Mouse (Mus musculus): ENCODE results near the gene Nap1l1. TPM values are rescaled to one million over a fixed set of nuclear protein-coding genes. Genes with fewer than 3 reads are reported as not detected.

The Nap1l1 gene
- polyA plus RNA-seq, 1 experiment from 2014 or later: 407 TPM

DNA sequence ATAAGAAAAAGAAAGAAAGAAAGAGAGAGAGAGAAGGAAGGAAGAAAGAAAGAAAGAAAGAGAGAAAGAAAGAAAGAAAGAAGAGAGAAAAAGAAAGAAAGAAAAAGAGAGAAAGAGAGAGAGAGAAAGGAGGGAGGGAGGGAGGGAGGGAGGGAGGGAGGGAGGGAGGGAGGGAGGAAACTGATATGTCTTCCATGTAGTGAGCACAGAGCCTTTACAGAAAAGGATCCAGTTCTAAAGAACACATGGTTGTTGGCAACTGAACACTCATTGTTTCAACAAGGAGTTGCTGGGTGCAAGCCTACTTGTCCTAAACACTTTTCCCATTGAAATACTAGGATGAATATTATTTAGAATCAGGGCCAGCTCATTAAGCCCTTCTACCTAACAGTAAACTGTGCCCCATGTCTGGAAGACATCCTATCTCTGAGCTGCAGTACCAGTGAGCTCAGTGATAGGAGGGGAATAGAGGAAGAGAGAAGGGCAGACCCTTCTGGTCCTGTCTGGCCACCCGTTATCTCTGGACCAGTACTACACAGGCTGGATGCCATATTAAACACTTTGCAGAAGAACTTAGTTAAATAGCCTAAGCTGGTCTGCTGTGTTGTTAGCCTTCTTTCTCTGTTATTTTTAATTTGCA is 21.2 kb upstream of the Nap1l1 start:
- 87% methylated on average over 1 of the region's 1 CpGs for WGBS
- H3K9me3 ChIP-seq (ENCODE audit: control insufficient read depth, low read length): no peaks in the 10 kb centered on the region
- DNase-seq (ENCODE audit: low spot score) (no peak), ATAC-seq (ENCODE audit: low FRiP score) (no peak)
- H3K4me1 ChIP-seq (replicated peaks; ENCODE audit: control insufficient read depth, insufficient read depth, low read length): no peaks in the 10 kb centered on the region
- H3K4me3 ChIP-seq (ENCODE audit: low read depth, low read length): no peak overlapping the region
- H3K36me3 ChIP-seq (ENCODE audit: control insufficient read depth, insufficient read depth, low read length): no peaks in the 10 kb centered on the region
- no peak overlapping the region for H3K4me2 ChIP-seq (replicated peaks; ENCODE audit: low read depth, low read length)
- no peak overlapping the region for H3K9ac ChIP-seq (ENCODE audit: low read depth, low read length)
- H3K27me3 ChIP-seq (ENCODE audit: control insufficient read depth, insufficient read depth, low read length): no peaks in the 10 kb centered on the region
- no peak overlapping the region for H3K27ac ChIP-seq (ENCODE audit: low read depth, low read length)

DNA sequence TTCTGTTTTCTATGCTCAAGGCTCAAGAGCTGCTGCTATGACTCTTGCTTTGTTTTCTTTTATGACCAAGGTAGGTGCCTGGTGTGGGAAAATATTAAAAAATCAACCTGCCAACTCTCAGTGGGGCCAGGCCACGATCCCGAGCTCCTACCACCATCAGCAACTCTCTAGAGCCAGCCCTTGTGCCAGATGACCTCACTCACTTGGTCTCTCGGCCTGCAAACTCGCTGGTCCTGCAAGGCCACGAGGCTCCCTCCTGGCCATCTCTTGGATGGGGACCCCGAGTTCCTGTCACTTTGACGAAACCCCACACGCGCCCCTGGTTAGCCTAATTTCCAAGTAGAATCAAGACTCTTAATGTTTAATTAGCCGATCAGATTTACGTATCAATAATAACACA is 20.6 kb upstream of the Nap1l1 start:
- H3K27ac ChIP-seq (ENCODE audit: low read depth, low read length): no peak overlapping the region
- H3K4me2 ChIP-seq (replicated peaks; ENCODE audit: low read depth, low read length): no peak overlapping the region
- H3K36me3 ChIP-seq (ENCODE audit: control insufficient read depth, insufficient read depth, low read length): no peaks in the 10 kb centered on the region
- no peaks in the 10 kb centered on the region for H3K4me1 ChIP-seq (replicated peaks; ENCODE audit: control insufficient read depth, insufficient read depth, low read length)
- 91% methylated on average over 11 of the region's 11 CpGs for WGBS
- DNase-seq (ENCODE audit: low spot score) (no peak), ATAC-seq (ENCODE audit: low FRiP score) (no peak)
- H3K27me3 ChIP-seq (ENCODE audit: control insufficient read depth, insufficient read depth, low read length): no peaks in the 10 kb centered on the region
- H3K9ac ChIP-seq (ENCODE audit: low read depth, low read length): no peak overlapping the region
- no peaks in the 10 kb centered on the region for H3K9me3 ChIP-seq (ENCODE audit: control insufficient read depth, low read length)
- no peak overlapping the region for H3K4me3 ChIP-seq (ENCODE audit: low read depth, low read length)

DNA sequence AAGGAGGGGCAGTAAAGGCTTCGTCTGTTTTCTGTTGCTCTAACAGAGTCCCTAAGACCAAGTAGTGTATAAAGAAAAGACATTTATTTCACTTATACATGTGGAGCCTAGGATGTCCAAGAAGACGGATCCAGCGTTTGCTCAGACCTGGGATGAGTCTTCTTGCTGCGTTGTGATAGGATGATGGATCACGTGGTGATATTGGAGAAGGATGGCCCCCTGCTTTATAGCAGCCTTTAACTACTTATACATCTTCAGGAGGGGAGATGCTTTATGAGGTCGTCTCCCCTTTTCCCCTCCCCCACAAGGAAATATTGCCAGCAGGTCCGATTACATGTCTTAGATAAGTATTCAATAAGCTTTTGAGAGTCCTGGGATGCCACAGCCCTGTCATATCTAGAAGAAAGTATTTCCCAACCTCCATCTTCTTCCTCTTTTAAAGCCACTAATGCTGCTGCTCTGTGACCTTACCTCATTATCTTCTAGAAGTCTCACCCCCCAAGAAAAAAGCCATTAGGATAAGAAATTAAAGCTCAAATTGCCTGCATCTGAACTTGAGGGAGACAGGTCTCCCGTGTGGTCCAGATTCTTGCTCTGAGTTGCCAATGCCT is 18.2 kb upstream of the Nap1l1 start:
- 84% methylated on average over 8 of the region's 8 CpGs for WGBS
- Histone ChIP-seq H3K36me3 (ENCODE audit: control insufficient read depth, insufficient read depth, low read length) (no peaks in the 10 kb centered on the region), H3K4me3 (ENCODE audit: low read depth, low read length) (no peak overlapping the region), H3K4me2 (replicated peaks; ENCODE audit: low read depth, low read length) (no peak overlapping the region), H3K4me1 (replicated peaks; ENCODE audit: control insufficient read depth, insufficient read depth, low read length) (no peaks in the 10 kb centered on the region), H3K9me3 (ENCODE audit: control insufficient read depth, low read length) (no peaks in the 10 kb centered on the region), H3K27ac (ENCODE audit: low read depth, low read length) (no peak overlapping the region), H3K9ac (ENCODE audit: low read depth, low read length) (no peak overlapping the region), H3K27me3 (ENCODE audit: control insufficient read depth, insufficient read depth, low read length) (no peaks in the 10 kb centered on the region)
- ATAC-seq (ENCODE audit: low FRiP score) (no peak), DNase-seq (ENCODE audit: low spot score) (no peak)

DNA sequence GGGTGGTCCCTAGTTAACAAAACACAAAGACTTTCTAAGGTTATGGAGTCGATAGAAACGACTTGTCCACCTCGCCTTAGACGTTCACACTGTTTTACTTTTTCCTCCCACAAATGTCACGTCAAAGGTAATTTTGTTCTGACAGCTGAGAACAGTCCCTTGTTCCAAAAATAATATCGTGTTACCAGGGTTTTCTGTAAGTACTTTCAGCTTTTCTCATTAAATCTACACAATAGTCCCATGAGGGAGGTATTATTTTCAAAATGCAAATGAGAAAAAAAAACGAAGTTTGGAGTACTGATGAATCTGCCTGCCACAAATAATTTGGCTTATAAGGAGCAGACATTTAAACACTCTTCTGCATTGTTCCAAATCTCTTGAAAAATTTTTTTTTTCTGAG is 14.9 kb upstream of the Nap1l1 start:
- ATAC-seq (ENCODE audit: low FRiP score) (no peak), DNase-seq (ENCODE audit: low spot score) (no peak)

DNA sequence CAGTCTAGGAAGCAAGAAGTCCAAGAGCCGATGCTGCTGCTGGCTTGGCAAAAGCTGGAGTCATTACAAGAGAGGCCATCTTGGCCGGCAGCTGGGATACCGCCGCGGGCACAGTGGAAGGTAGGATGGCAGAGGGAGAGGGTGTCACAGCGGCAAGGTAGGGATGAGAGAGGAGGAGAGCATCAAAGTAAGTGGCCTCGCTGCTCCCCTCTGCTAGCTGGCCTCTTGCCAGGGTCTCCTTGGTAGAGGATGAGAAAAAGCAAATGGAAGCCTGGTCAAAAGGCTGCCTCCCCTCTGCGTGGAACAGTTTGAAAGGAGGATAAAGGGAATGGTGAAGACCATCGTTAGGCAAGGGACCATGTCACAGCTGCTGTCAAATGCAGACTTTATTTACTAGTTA is 14.0 kb upstream of the Nap1l1 start:
- Histone ChIP-seq H3K27me3 (ENCODE audit: control insufficient read depth, insufficient read depth, low read length) (no peaks in the 10 kb centered on the region), H3K4me1 (replicated peaks; ENCODE audit: control insufficient read depth, insufficient read depth, low read length) (no peaks in the 10 kb centered on the region), H3K36me3 (ENCODE audit: control insufficient read depth, insufficient read depth, low read length) (no peaks in the 10 kb centered on the region), H3K4me2 (replicated peaks; ENCODE audit: low read depth, low read length) (no peak overlapping the region), H3K9ac (ENCODE audit: low read depth, low read length) (no peak overlapping the region), H3K4me3 (ENCODE audit: low read depth, low read length) (no peak overlapping the region), H3K27ac (ENCODE audit: low read depth, low read length) (no peak overlapping the region), H3K9me3 (ENCODE audit: control insufficient read depth, low read length) (no peaks in the 10 kb centered on the region)
- ATAC-seq (ENCODE audit: low FRiP score) (no peak), DNase-seq (ENCODE audit: low spot score) (no peak)
- 85% methylated on average over 9 of the region's 9 CpGs for WGBS

More for the DNA sequence above, 14.9 kb upstream of the Nap1l1 start:
- Histone ChIP-seq H3K36me3 (ENCODE audit: control insufficient read depth, insufficient read depth, low read length) (no peaks in the 10 kb centered on the region), H3K4me3 (ENCODE audit: low read depth, low read length) (no peak overlapping the region), H3K27me3 (ENCODE audit: control insufficient read depth, insufficient read depth, low read length) (no peaks in the 10 kb centered on the region), H3K4me1 (replicated peaks; ENCODE audit: control insufficient read depth, insufficient read depth, low read length) (no peaks in the 10 kb centered on the region), H3K4me2 (replicated peaks; ENCODE audit: low read depth, low read length) (no peak overlapping the region), H3K9me3 (ENCODE audit: control insufficient read depth, low read length) (no peaks in the 10 kb centered on the region), H3K9ac (ENCODE audit: low read depth, low read length) (no peak overlapping the region), H3K27ac (ENCODE audit: low read depth, low read length) (no peak overlapping the region)
- WGBS: 72% methylated on average over 7 of the region's 7 CpGs

DNA sequence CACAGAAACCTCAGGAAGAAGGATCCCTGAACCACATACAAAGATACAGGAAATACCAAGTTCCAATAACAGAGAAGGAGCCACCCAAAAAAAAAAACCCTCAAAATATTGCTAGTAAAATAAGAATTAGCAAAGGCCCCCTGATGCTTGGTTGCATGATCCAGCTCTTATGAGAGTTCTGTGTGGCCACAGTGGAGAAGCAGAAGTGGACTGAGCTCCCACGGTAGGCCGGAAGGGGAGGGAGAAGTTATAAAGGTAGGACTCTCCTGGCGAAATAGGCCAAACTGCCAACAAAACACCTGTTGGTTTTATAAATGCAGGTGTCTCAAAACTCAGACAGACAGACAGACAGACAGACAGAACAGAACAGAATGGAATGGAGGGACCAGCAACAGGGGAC is 13.1 kb upstream of the Nap1l1 start:
- Histone ChIP-seq H3K9me3 (ENCODE audit: control insufficient read depth, low read length) (no peaks in the 10 kb centered on the region; the same call in 1 of the 2 replicates), H3K4me1 (replicated peaks; ENCODE audit: control insufficient read depth, insufficient read depth, low read length) (no peaks in the 10 kb centered on the region), H3K9ac (ENCODE audit: low read depth, low read length) (no peak overlapping the region), H3K27ac (ENCODE audit: low read depth, low read length) (no peak overlapping the region), H3K27me3 (ENCODE audit: control insufficient read depth, insufficient read depth, low read length) (no peaks in the 10 kb centered on the region), H3K4me2 (replicated peaks; ENCODE audit: low read depth, low read length) (no peak overlapping the region), H3K4me3 (ENCODE audit: low read depth, low read length) (no peak overlapping the region), H3K36me3 (ENCODE audit: control insufficient read depth, insufficient read depth, low read length) (no peaks in the 10 kb centered on the region)
- DNase-seq (ENCODE audit: low spot score) (no peak), ATAC-seq (ENCODE audit: low FRiP score) (no peak)
- 79% methylated on average over 3 of the region's 3 CpGs for WGBS

DNA sequence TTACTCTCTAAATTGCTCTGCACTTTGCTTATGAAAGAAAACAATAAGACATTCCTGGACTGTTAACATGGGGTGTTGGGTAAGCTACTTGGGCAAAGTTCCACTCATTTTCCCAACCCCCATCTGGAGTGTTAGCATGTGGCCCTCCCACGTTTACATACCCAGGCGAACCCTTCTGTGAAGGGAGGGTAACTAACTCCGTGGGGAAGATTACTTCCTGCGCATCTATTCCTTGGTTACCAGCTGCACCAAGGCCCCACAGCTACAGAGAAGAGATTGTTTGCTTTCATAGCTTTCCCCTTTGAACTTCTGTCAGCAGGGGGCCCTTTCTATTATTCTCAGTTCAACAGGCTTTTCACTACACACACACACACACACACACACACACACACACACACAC is 12.6 kb upstream of the Nap1l1 start:
- ATAC-seq (ENCODE audit: low FRiP score): peak; percentile 79
- H3K9me3 ChIP-seq (ENCODE audit: control insufficient read depth, low read length): no peaks in the 10 kb centered on the region; the same call in 1 of the 2 replicates
- no peak overlapping the region for H3K4me3 ChIP-seq (ENCODE audit: low read depth, low read length)
- H3K36me3 ChIP-seq (ENCODE audit: control insufficient read depth, insufficient read depth, low read length): no peaks in the 10 kb centered on the region
- H3K9ac ChIP-seq (ENCODE audit: low read depth, low read length): no peak overlapping the region
- no peak overlapping the region for H3K27ac ChIP-seq (ENCODE audit: low read depth, low read length)
- no peaks in the 10 kb centered on the region for H3K4me1 ChIP-seq (replicated peaks; ENCODE audit: control insufficient read depth, insufficient read depth, low read length)
- 6% methylated on average over 4 of the region's 4 CpGs for WGBS
- H3K27me3 ChIP-seq (ENCODE audit: control insufficient read depth, insufficient read depth, low read length): no peaks in the 10 kb centered on the region
- no peak overlapping the region for H3K4me2 ChIP-seq (replicated peaks; ENCODE audit: low read depth, low read length)
- DNase-seq (ENCODE audit: low spot score): peak; percentile 60

DNA sequence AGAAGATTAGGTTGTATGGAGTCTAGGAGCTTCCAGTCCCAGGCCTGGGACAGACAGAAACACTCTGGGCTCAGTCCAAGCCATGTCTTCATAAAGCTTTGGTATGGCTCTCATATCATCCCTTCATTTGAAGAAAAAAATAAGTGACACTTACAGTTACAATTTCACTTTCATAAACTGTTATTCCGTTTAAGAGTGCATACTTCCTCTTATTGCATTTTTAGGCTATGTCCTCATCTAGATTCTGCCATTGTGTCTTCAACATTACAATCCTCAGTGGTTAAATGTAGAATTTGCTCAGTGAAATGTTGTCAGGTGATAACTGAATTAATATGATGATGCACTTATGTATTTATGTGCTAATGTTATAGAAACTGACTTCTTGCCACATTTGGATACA is 8.2 kb upstream of the Nap1l1 start:
- Histone ChIP-seq H3K4me3 (ENCODE audit: low read depth, low read length) (no peak overlapping the region), H3K9me3 (ENCODE audit: control insufficient read depth, low read length) (no peaks in the 10 kb centered on the region; the same call in 1 of the 2 replicates), H3K27me3 (ENCODE audit: control insufficient read depth, insufficient read depth, low read length) (no peaks in the 10 kb centered on the region), H3K4me2 (replicated peaks; ENCODE audit: low read depth, low read length) (no peak overlapping the region), H3K9ac (ENCODE audit: low read depth, low read length) (no peak overlapping the region), H3K4me1 (replicated peaks; ENCODE audit: control insufficient read depth, insufficient read depth, low read length) (no peaks in the 10 kb centered on the region), H3K36me3 (ENCODE audit: control insufficient read depth, insufficient read depth, low read length) (no peaks in the 10 kb centered on the region), H3K27ac (ENCODE audit: low read depth, low read length) (no peak overlapping the region)
- ATAC-seq (ENCODE audit: low FRiP score): no peak
- WGBS: 87% methylated on average over 1 of the region's 1 CpGs
- DNase-seq (ENCODE audit: low spot score): no peak

DNA sequence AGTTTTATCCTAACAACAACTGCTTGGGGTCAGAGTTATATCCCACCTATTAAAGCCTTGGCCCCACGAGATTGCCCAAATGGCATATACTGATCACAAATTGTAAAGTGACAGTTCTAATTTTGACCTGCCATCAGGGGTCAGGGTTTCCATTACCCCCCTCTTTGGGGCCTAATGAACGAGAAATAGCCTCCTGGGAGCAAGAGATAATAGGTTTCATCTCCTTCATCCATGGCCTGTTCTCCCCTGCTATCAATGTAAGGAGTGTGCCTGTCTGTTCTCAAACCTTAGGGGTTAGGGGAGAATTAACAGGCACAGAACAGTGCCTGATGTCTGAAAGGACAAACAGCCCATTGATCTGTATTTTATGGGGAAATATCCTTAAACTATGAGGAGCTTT is 7.6 kb upstream of the Nap1l1 start:
- Histone ChIP-seq H3K27me3 (ENCODE audit: control insufficient read depth, insufficient read depth, low read length) (no peaks in the 10 kb centered on the region), H3K27ac (ENCODE audit: low read depth, low read length) (no peak overlapping the region), H3K9ac (ENCODE audit: low read depth, low read length) (no peak overlapping the region), H3K9me3 (ENCODE audit: control insufficient read depth, low read length) (no peaks in the 10 kb centered on the region; the same call in 1 of the 2 replicates), H3K4me2 (replicated peaks; ENCODE audit: low read depth, low read length) (no peak overlapping the region), H3K36me3 (ENCODE audit: control insufficient read depth, insufficient read depth, low read length) (no peaks in the 10 kb centered on the region), H3K4me1 (replicated peaks; ENCODE audit: control insufficient read depth, insufficient read depth, low read length) (no peaks in the 10 kb centered on the region), H3K4me3 (ENCODE audit: low read depth, low read length) (no peak overlapping the region)
- ATAC-seq (ENCODE audit: low FRiP score): peak; percentile 49; the same call in 1 of the 2 replicates
- no peak for DNase-seq (ENCODE audit: low spot score)
- 32% methylated on average over 2 of the region's 2 CpGs for WGBS
